Mouse (Mus musculus): Measurements from ENCODE around the gene Drg2. TPM values are rescaled to one million over a fixed set of nuclear protein-coding genes. Genes with fewer than 3 reads are reported as not detected.

Drg2 gene
- polyA plus RNA-seq, 1 experiment = 40.3 TPM

- DNase-seq = no peak
- Histone ChIP-seq H3K4me1 (ENCODE audit: control insufficient read depth, insufficient read depth, low read length) (peaks cover 8% of the 10 kb centered on the region; the same call in 1 of the 2 replicates), H3K4me3 (replicated peaks; ENCODE audit: extremely low read depth, low read depth, low read length) (no peak overlapping the region)
- TF ChIP-seq CTCF (IDR thresholded peaks at IDR 0.05; ENCODE audit: insufficient read depth, low read length) (no peak), POLR2A (IDR thresholded peaks at IDR 0.05; ENCODE audit: borderline replicate concordance, extremely low read depth, low read depth, low read length) (no peak)
- 76% methylated on average over 13 of the region's 13 CpGs for WGBS
These were observed 52.9 kb downstream of the Drg2 start for GRCm38 (mm10) chr11:60507281-60507680.

DNA sequence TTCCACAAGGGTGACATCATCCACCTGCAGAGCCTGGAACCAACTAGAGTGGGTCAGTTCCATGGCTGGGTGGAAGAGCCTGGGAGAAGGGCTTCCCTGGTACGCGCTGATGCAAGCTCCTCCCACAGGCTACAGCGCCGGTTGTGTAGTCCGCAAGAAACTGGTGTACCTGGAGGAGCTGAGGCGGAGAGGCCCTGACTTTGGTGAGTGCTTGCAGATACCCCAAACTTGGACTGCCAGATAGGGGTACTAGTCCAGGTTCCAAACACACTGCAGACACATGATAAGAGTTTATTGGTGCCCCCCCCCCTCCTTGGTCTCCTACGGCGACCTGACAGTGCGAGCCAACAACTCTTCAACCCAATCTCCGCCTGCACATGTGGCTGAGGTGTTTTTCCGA, 54.6 kb downstream of the Drg2 start:
- WGBS = 7% methylated on average over 11 of the region's 11 CpGs
- Histone ChIP-seq H3K4me1 (ENCODE audit: control insufficient read depth, insufficient read depth, low read length) (peaks cover 8% of the 10 kb centered on the region; the same call in 1 of the 2 replicates), H3K4me3 (replicated peaks; ENCODE audit: extremely low read depth, low read depth, low read length) (peak overlapping the region; percentile 5)
- no peak for TF ChIP-seq CTCF (IDR thresholded peaks at IDR 0.05; ENCODE audit: insufficient read depth, low read length)
- no peak for TF ChIP-seq POLR2A (IDR thresholded peaks at IDR 0.05; ENCODE audit: borderline replicate concordance, extremely low read depth, low read depth, low read length)
- DNase-seq = peak; percentile 17

DNA sequence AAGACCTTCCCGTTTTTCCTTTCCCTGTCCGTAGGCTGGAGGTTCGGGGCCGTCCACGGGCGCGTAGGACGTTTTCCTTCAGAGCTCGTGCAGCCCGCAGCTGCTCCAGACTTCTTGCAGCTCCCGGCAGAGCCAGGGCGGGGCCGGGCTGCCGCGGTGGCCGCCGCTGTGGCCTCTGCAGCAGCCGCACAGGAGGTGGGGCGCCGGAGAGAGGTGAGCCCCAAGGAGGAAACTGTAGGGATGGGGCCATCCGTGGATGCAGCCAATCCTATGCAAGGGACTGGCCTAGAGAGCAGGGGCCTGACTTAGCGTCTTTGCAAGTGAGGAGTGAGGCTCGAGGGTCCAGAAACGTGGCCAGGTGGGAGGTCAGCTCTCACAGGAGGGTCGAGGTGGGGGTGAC, 55.1 kb downstream of the Drg2 start:
- 1% methylated on average over 25 of the region's 25 CpGs for WGBS
- Histone ChIP-seq H3K4me1 (ENCODE audit: control insufficient read depth, insufficient read depth, low read length) (peaks cover 8% of the 10 kb centered on the region; the same call in 1 of the 2 replicates), H3K4me3 (replicated peaks; ENCODE audit: extremely low read depth, low read depth, low read length) (peak overlapping the region; percentile 36)
- DNase-seq = peak; percentile 10
- TF ChIP-seq POLR2A (IDR thresholded peaks at IDR 0.05; ENCODE audit: borderline replicate concordance, extremely low read depth, low read depth, low read length) (no peak), CTCF (IDR thresholded peaks at IDR 0.05; ENCODE audit: insufficient read depth, low read length) (no peak)

- no peak for DNase-seq
- Histone ChIP-seq H3K4me3 (replicated peaks; ENCODE audit: extremely low read depth, low read depth, low read length) (no peak overlapping the region), H3K4me1 (ENCODE audit: control insufficient read depth, insufficient read depth, low read length) (peaks cover 8% of the 10 kb centered on the region; the same call in 1 of the 2 replicates)
- WGBS = 45% methylated on average over 1 of the region's 1 CpGs
- no peak for TF ChIP-seq CTCF (IDR thresholded peaks at IDR 0.05; ENCODE audit: insufficient read depth, low read length)
- no peak for TF ChIP-seq POLR2A (IDR thresholded peaks at IDR 0.05; ENCODE audit: borderline replicate concordance, extremely low read depth, low read depth, low read length)
These were observed 57.5 kb downstream of the Drg2 start for GRCm38 (mm10) chr11:60511893-60512292.

- Histone ChIP-seq H3K4me3 (replicated peaks; ENCODE audit: extremely low read depth, low read depth, low read length) (no peak overlapping the region), H3K4me1 (ENCODE audit: control insufficient read depth, insufficient read depth, low read length) (peaks cover 8% of the 10 kb centered on the region; the same call in 1 of the 2 replicates)
- WGBS = 77% methylated on average over 2 of the region's 2 CpGs
- DNase-seq = no peak
- TF ChIP-seq POLR2A (IDR thresholded peaks at IDR 0.05; ENCODE audit: borderline replicate concordance, extremely low read depth, low read depth, low read length) (no peak), CTCF (IDR thresholded peaks at IDR 0.05; ENCODE audit: insufficient read depth, low read length) (no peak)
These were observed 58.1 kb downstream of the Drg2 start for GRCm38 (mm10) chr11:60512520-60512919.

- H3K4me1 ChIP-seq (ENCODE audit: control insufficient read depth, insufficient read depth, low read length) = no peaks in the 10 kb centered on the region
- no peak overlapping the region for H3K4me3 ChIP-seq (replicated peaks; ENCODE audit: extremely low read depth, low read depth, low read length)
These were observed 60.5 kb downstream of the Drg2 start for GRCm38 (mm10) chr11:60514941-60515340.

DNA sequence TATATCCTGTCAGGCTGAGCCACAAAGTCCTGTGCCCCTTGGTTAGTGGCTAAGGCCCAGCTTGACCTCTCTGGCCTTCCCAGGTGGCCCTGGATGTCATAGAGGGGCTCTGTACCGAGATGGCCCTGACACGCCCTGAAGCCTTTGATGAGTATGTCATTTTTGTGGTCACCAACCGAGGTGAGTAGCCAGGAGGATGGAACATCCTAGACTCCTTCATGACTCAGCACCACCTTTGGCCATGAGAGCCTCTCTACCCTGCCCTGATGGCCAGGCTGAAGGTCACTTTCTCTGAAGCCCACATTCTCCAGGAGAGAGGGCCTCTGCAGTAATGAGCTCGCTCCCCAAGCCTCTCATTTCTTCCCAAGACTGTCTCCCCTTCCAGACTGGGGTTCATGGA, 63.9 kb downstream of the Drg2 start:
- DNase-seq = no peak
- H3K4me1 ChIP-seq (ENCODE audit: control insufficient read depth, insufficient read depth, low read length) = no peaks in the 10 kb centered on the region
- 68% methylated on average over 4 of the region's 4 CpGs for WGBS
- H3K4me3 ChIP-seq (replicated peaks; ENCODE audit: extremely low read depth, low read depth, low read length) = no peak overlapping the region
- no peak for TF ChIP-seq POLR2A (IDR thresholded peaks at IDR 0.05; ENCODE audit: borderline replicate concordance, extremely low read depth, low read depth, low read length)
- no peak for TF ChIP-seq CTCF (IDR thresholded peaks at IDR 0.05; ENCODE audit: insufficient read depth, low read length)

More at GRCm38 (mm10) chr11:60514941-60515340, 60.5 kb downstream of the Drg2 start:
- DNase-seq = peak; percentile 47
- WGBS = 44% methylated on average over 2 of the region's 2 CpGs
- TF ChIP-seq CTCF (IDR thresholded peaks at IDR 0.05; ENCODE audit: insufficient read depth, low read length) (no peak), POLR2A (IDR thresholded peaks at IDR 0.05; ENCODE audit: borderline replicate concordance, extremely low read depth, low read depth, low read length) (no peak)

Other genes starting within 250 kb of the Drg2 start
- 206 and 236 TPM in 2 replicates for gene Srebf1, start 232.0 kb upstream of the Drg2 start, polyA plus RNA-seq (2012; rRNA removed)
- gene Tom1l2, start 101.7 kb upstream of the Drg2 start, polyA plus RNA-seq (2012; rRNA removed) = 98.4 and 99.3 TPM in 2 replicates
- 10.9 and 17.7 TPM in 2 replicates for gene Drc3, start 101.3 kb upstream of the Drg2 start, polyA plus RNA-seq (2012; rRNA removed)
- 32.2 and 36.7 TPM in 2 replicates for gene Gid4, start 37.4 kb upstream of the Drg2 start, polyA plus RNA-seq (2012; rRNA removed)
- gene Atpaf2, start 36.1 kb upstream of the Drg2 start, polyA plus RNA-seq (2012; rRNA removed) = 17.6 and 23.8 TPM in 2 replicates
- 0.43 and 0.45 TPM in 2 replicates for gene Myo15, start 14.7 kb downstream of the Drg2 start, polyA plus RNA-seq (2012; rRNA removed)
- gene Alkbh5, start 81.8 kb downstream of the Drg2 start, polyA plus RNA-seq (2012; rRNA removed) = 28.0 and 28.3 TPM in 2 replicates
- gene Llgl1, start 245.1 kb downstream of the Drg2 start, polyA plus RNA-seq (2012; rRNA removed) = 61.6 and 68.2 TPM in 2 replicates

All from lung, adult 2 months (tissue).